Mouse (Mus musculus): ENCODE measurements at regions not wholly inside any gene's neighbourhood (a gene's known extent, or its start where the extent isn't known, plus 50 kb on each side); places are given as distances from the start of the nearest gene placed in this dataset.

DNA sequence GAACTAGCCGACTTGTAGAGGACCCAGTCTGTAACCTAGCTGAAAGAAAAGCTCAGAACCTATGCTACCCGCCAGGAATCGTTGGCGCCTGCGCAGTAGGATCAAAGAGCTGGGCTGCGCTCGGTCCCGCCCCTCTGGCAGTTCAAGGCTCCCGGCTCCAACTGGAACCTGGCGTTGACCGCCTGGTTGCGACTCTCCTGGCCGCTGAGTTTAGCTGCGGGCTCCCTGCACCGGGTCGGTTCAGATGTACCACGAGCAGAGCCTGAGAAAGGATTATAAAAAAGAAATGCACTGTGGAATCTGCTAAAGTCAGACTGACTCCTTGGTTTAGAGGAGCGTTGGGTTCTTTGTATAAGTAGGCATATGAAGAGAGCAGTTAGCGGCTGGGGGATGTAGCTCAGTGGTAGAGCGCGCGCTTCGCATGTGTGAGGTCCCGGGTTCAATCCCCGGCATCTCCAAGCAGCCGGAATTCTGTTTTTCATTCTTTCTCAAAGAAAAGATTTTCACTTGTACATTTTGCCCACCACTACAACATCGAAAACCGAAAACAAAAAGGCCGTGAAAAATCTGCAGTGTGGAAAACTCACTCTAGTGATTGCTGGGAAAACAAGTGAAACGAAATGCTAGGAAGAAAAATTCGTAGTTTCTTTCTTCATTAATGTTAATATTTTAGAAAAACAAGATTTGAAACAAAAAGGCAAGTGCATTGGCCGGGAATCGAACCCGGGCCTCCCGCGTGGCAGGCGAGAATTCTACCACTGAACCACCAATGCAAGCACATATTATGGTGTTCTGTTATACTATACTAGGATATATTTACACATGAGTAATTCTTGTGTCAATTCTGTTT, 55.5 kb upstream of the Gpd2 start:
- no peak for TF ChIP-seq CTCF (conservative IDR thresholded peaks at IDR 0.05; ENCODE audit: low read length)
- no peak for TF ChIP-seq NANOG (IDR thresholded peaks at IDR 0.05; ENCODE audit: borderline replicate concordance, low read length)
- TF ChIP-seq POU5F1 (IDR thresholded peaks at IDR 0.05; ENCODE audit: borderline replicate concordance, low read length) = no peak

All from E14TG2a.4 (cell line).